Mouse (Mus musculus): ENCODE measurements at regions not wholly inside any gene's neighbourhood (a gene's known extent, or its start where the extent isn't known, plus 50 kb on each side); places are given as distances from the start of the nearest gene placed in this dataset.

DNA sequence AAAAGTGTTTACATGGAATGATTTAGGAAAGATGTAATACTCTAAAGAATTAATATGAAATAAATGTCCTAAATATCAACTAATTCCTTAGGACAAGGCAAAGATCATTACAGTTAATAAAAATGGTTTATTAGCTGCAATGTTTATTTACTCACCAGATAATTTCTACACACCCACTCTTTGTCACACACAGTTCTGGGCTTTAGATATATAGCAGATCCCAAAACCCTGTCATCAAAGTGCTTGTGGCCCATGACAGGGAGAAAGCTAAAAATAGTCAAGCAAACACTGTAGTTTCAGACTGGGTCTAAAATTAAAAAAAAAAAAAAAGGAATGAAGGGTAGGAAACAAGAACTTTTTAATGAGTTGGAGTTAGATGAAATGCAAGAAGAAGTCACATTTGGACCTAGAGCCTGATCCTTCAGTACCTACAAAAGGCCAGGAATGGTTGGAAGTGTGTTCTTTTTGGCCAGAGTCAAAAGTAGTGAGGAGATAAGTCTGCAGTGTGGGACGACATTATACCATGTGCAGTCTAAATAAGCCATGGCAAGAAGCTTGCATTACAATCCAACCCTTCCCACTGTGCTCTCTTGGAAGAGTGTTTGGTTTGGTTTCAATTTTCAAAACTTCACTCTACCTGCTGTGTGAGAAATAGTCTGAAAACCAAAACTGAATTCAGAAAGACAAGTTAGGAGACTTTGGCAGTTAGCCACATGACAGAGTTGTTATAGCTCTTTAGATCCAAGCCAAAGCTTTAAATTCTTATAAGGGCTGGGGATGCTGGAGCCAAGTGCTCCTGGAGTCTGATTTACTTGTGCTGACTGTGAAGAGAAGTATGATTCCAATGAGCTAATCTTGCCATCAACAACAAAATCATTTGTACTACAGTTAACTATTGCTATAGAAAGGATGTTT lies 266.5 kb upstream of the Irak1bp1 start:
- Histone ChIP-seq H3K27ac (ENCODE audit: insufficient read depth, low read depth, low read length) (no peak overlapping the region), H3K4me3 (ENCODE audit: low read depth, low read length) (no peak overlapping the region), H3K36me3 (ENCODE audit: control insufficient read depth, insufficient read depth, low read length) (no peaks in the 10 kb centered on the region), H3K4me1 (ENCODE audit: control insufficient read depth, insufficient read depth, insufficient read length, low read length) (no peaks in the 10 kb centered on the region), H3K27me3 (ENCODE audit: control insufficient read depth, insufficient read depth, low read length) (no peaks in the 10 kb centered on the region)
- TF ChIP-seq CTCF (IDR thresholded peaks at IDR 0.05; ENCODE audit: extremely low read depth, insufficient read length, insufficient replicate concordance, low read depth, low read length) (no peak), POLR2A (IDR thresholded peaks at IDR 0.05; ENCODE audit: low read depth, low read length) (no peak)
- WGBS, result 62% methylated on average over 1 of the region's 1 CpGs

- WGBS, result 56% methylated on average over 4 of the region's 4 CpGs
- TF ChIP-seq CTCF (IDR thresholded peaks at IDR 0.05; ENCODE audit: extremely low read depth, insufficient read length, insufficient replicate concordance, low read depth, low read length), result no peak
- TF ChIP-seq POLR2A (IDR thresholded peaks at IDR 0.05; ENCODE audit: low read depth, low read length), result no peak
- no peaks in the 10 kb centered on the region for H3K27me3 ChIP-seq (ENCODE audit: control insufficient read depth, insufficient read depth, low read length)
Measured at GRCm38 (mm10) chr9:82581373-82582018, 247.8 kb upstream of the Irak1bp1 start.

GRCm38 (mm10) chr9:82609111-82609510 lies 220.2 kb upstream of the Irak1bp1 start:
- no peaks in the 10 kb centered on the region for H3K4me1 ChIP-seq (ENCODE audit: control insufficient read depth, insufficient read depth, insufficient read length, low read length)
- H3K36me3 ChIP-seq (ENCODE audit: control insufficient read depth, insufficient read depth, low read length), result no peaks in the 10 kb centered on the region
- H3K4me3 ChIP-seq (ENCODE audit: low read depth, low read length), result no peak overlapping the region
- TF ChIP-seq CTCF (IDR thresholded peaks at IDR 0.05; ENCODE audit: extremely low read depth, insufficient read length, insufficient replicate concordance, low read depth, low read length), result no peak
- no peak for TF ChIP-seq POLR2A (IDR thresholded peaks at IDR 0.05; ENCODE audit: low read depth, low read length)
- H3K27me3 ChIP-seq (ENCODE audit: control insufficient read depth, insufficient read depth, low read length), result no peaks in the 10 kb centered on the region
- WGBS, result 75% methylated on average over 11 of the region's 11 CpGs
- H3K27ac ChIP-seq (ENCODE audit: insufficient read depth, low read depth, low read length), result no peak overlapping the region

More at GRCm38 (mm10) chr9:82581373-82582018, 247.8 kb upstream of the Irak1bp1 start:
- no peaks in the 10 kb centered on the region for H3K36me3 ChIP-seq (ENCODE audit: control insufficient read depth, insufficient read depth, low read length)
- no peak overlapping the region for H3K4me3 ChIP-seq (ENCODE audit: low read depth, low read length)
- no peaks in the 10 kb centered on the region for H3K4me1 ChIP-seq (ENCODE audit: control insufficient read depth, insufficient read depth, insufficient read length, low read length)
- no peak overlapping the region for H3K27ac ChIP-seq (ENCODE audit: insufficient read depth, low read depth, low read length)

DNA sequence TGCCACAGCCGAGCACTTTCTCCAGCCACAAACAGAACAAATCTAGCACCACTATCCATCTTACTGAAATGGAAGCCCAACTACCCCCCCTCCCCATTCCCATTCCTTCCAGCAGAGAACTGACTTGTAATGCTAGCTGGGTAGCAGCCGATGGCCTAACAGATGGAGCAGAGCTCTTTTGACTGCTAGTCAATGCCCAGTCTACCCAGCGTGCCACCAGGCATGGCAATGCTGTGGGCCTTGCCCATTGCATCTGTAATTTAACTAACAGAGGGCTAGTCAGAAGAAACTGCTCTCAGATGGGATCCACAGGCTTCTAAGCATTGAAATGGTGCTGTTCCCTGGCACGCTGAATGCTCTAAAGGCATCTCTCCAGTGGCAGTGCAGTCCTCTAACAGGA lies 219.4 kb upstream of the Irak1bp1 start:
- Histone ChIP-seq H3K36me3 (ENCODE audit: control insufficient read depth, insufficient read depth, low read length) (no peaks in the 10 kb centered on the region), H3K4me3 (ENCODE audit: low read depth, low read length) (no peak overlapping the region), H3K27ac (ENCODE audit: insufficient read depth, low read depth, low read length) (no peak overlapping the region), H3K27me3 (ENCODE audit: control insufficient read depth, insufficient read depth, low read length) (no peaks in the 10 kb centered on the region), H3K4me1 (ENCODE audit: control insufficient read depth, insufficient read depth, insufficient read length, low read length) (no peaks in the 10 kb centered on the region)
- no peak for TF ChIP-seq POLR2A (IDR thresholded peaks at IDR 0.05; ENCODE audit: low read depth, low read length)
- TF ChIP-seq CTCF (IDR thresholded peaks at IDR 0.05; ENCODE audit: extremely low read depth, insufficient read length, insufficient replicate concordance, low read depth, low read length), result no peak
- WGBS, result 88% methylated on average over 4 of the region's 4 CpGs

- WGBS, result 80% methylated on average over 2 of the region's 2 CpGs
- H3K27me3 ChIP-seq (ENCODE audit: control insufficient read depth, insufficient read depth, low read length), result no peaks in the 10 kb centered on the region
- H3K4me3 ChIP-seq (ENCODE audit: low read depth, low read length), result no peak overlapping the region
- H3K4me1 ChIP-seq (ENCODE audit: control insufficient read depth, insufficient read depth, insufficient read length, low read length), result no peaks in the 10 kb centered on the region
- H3K36me3 ChIP-seq (ENCODE audit: control insufficient read depth, insufficient read depth, low read length), result no peaks in the 10 kb centered on the region
- TF ChIP-seq CTCF (IDR thresholded peaks at IDR 0.05; ENCODE audit: extremely low read depth, insufficient read length, insufficient replicate concordance, low read depth, low read length) (no peak), POLR2A (IDR thresholded peaks at IDR 0.05; ENCODE audit: low read depth, low read length) (no peak)
- H3K27ac ChIP-seq (ENCODE audit: insufficient read depth, low read depth, low read length), result no peak overlapping the region
Measured at GRCm38 (mm10) chr9:82612526-82612925, 216.8 kb upstream of the Irak1bp1 start.

DNA sequence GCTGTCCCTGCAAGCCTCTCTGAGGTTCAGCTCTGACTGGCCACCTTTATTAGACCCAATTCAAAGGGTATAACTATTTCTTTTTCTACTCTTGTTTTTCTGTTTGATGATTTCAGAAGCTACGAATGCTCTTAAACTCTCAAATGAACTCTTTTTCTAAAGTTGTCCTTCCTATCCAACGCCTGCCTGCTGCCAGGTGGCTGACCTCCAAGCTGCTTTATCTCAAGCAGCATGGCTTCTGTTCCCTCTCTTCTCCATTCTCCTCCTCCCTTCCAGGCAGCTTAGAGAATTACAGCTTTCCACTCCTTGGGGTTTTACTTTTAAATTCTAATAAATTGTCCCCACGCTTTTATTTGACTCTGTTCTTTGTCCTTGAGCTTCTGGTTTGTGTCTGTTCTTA lies 196.9 kb upstream of the Irak1bp1 start:
- WGBS, result 70% methylated on average over 3 of the region's 3 CpGs
- Histone ChIP-seq H3K4me3 (ENCODE audit: low read depth, low read length) (no peak overlapping the region), H3K27me3 (ENCODE audit: control insufficient read depth, insufficient read depth, low read length) (no peaks in the 10 kb centered on the region), H3K27ac (ENCODE audit: insufficient read depth, low read depth, low read length) (no peak overlapping the region), H3K36me3 (ENCODE audit: control insufficient read depth, insufficient read depth, low read length) (no peaks in the 10 kb centered on the region), H3K4me1 (ENCODE audit: control insufficient read depth, insufficient read depth, insufficient read length, low read length) (no peaks in the 10 kb centered on the region)
- no peak for TF ChIP-seq POLR2A (IDR thresholded peaks at IDR 0.05; ENCODE audit: low read depth, low read length)

DNA sequence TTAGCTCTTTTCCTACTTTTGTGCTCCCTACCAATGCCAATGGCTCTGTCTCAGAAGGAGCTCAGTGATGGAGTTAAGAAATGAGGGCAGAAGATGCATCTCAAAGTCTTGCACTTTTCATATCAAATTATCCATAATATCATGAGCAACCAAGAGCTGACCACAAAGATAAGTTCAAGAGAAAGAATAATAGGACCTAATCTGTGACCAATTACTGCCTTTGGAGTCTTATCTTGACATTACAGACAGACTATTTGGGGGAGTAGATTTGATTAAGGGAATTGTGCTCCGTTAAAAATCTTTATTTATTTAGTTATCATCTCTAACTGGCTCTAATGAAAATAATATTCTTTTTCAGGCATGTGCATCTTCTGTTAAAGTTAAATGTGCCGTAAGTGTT lies 189.1 kb upstream of the Irak1bp1 start:
- no peaks in the 10 kb centered on the region for H3K4me1 ChIP-seq (ENCODE audit: control insufficient read depth, insufficient read depth, insufficient read length, low read length)
- no peaks in the 10 kb centered on the region for H3K36me3 ChIP-seq (ENCODE audit: control insufficient read depth, insufficient read depth, low read length)
- 59% methylated on average over 2 of the region's 2 CpGs for WGBS
- H3K4me3 ChIP-seq (ENCODE audit: low read depth, low read length), result no peak overlapping the region
- H3K27ac ChIP-seq (ENCODE audit: insufficient read depth, low read depth, low read length), result no peak overlapping the region
- TF ChIP-seq POLR2A (IDR thresholded peaks at IDR 0.05; ENCODE audit: low read depth, low read length) (no peak), CTCF (IDR thresholded peaks at IDR 0.05; ENCODE audit: extremely low read depth, insufficient read length, insufficient replicate concordance, low read depth, low read length) (no peak)
- no peaks in the 10 kb centered on the region for H3K27me3 ChIP-seq (ENCODE audit: control insufficient read depth, insufficient read depth, low read length)
